Mouse (Mus musculus) urinary bladder, postnatal 25 days (tissue): ENCODE results near the gene Tenm1.

Experiments
- DNase-seq: peaks from one replicate; pipeline ENCODE4 v3.0.0; 2022; ENCODE audit warnings: low spot score

Tenm1 gene

GRCm38 (mm10) chrX:42781566-42781965 is 647.4 kb downstream of the Tenm1 start:
- DNase-seq: no peak

- DNase-seq: no peak
Measured at GRCm38 (mm10) chrX:42718078-42718785, 710.7 kb downstream of the Tenm1 start.

GRCm38 (mm10) chrX:42700291-42700690 is 728.6 kb downstream of the Tenm1 start:
- DNase-seq: no peak

- DNase-seq: no peak
Measured at GRCm38 (mm10) chrX:42647131-42647530, 781.8 kb downstream of the Tenm1 start.

GRCm38 (mm10) chrX:42580521-42580920 is 848.4 kb downstream of the Tenm1 start:
- no peak for DNase-seq

GRCm38 (mm10) chrX:42558683-42559082 is 870.2 kb downstream of the Tenm1 start:
- DNase-seq: no peak

- DNase-seq: peak; percentile 17
Measured at GRCm38 (mm10) chrX:42557284-42557683, 871.6 kb downstream of the Tenm1 start.

- DNase-seq: no peak
Measured at GRCm38 (mm10) chrX:42548513-42548912, 880.4 kb downstream of the Tenm1 start.

- DNase-seq: no peak
Measured at GRCm38 (mm10) chrX:42545076-42545475, 883.9 kb downstream of the Tenm1 start.

- peak; percentile 65 for DNase-seq
Measured at GRCm38 (mm10) chrX:42540756-42541053, 888.2 kb downstream of the Tenm1 start.

GRCm38 (mm10) chrX:42540030-42540755 is 888.7 kb downstream of the Tenm1 start:
- no peak for DNase-seq

- DNase-seq: no peak
Measured at GRCm38 (mm10) chrX:42530703-42531102, 898.2 kb downstream of the Tenm1 start.

GRCm38 (mm10) chrX:42522868-42523267 is 906.1 kb downstream of the Tenm1 start:
- no peak for DNase-seq

- no peak for DNase-seq
Measured at GRCm38 (mm10) chrX:42512567-42512966, 916.4 kb downstream of the Tenm1 start.

GRCm38 (mm10) chrX:42511105-42511504 is 917.8 kb downstream of the Tenm1 start:
- DNase-seq: no peak

GRCm38 (mm10) chrX:42502291-42503043 is 926.5 kb downstream of the Tenm1 start, which contains the start of gene Sh2d1a:
Gene Sh2d1a, plus strand, starts transcription at chrX:42502453.
- no peak for DNase-seq

- no peak for DNase-seq
Measured at GRCm38 (mm10) chrX:42500538-42500937, 928.4 kb downstream of the Tenm1 start.

- no peak for DNase-seq
Measured at GRCm38 (mm10) chrX:42490336-42490735, 938.6 kb downstream of the Tenm1 start.

GRCm38 (mm10) chrX:42489446-42489845 is 939.5 kb downstream of the Tenm1 start, which contains the start of gene Tex13c2:
Gene Tex13c2, plus strand, starts transcription at chrX:42489691.
- DNase-seq: no peak
